Comparison of ENCODE assay signal across 13 mouse cellular contexts in genomic region chr11:33547386-33547785, GRCm38 (mm10). TPM values are rescaled to one million over a fixed set of nuclear protein-coding genes. Genes with fewer than 3 reads are reported as not detected.
DNase-seq lines count a peak whose midpoint lies in the region.
"Had no signal": no experiment of that assay in that cellular context is flagged by ENCODE, and none has a peak within 500 bp of the region (broad histone marks: within the 10 kb centered on the region; RNA-seq: fewer than 3 reads in every experiment).

No protein-coding gene starts in this region.

- DNase-seq in adrenal gland, postnatal 14 days = peak; percentile 13
- DNase-seq in adrenal gland, adult 8-10 months = no peak
- peak; percentile 31 for DNase-seq in gastrocnemius, postnatal 10 days
- no peak for DNase-seq in gastrocnemius, adult 18-20 months (ENCODE audit: low spot score)
- peak; percentile 51 to 55 for DNase-seq in kidney, postnatal 4 days
- DNase-seq in kidney, adult 9 months = no peak
- DNase-seq in testis, postnatal 10 days (ENCODE audit: low spot score) = peak; percentile 44
- DNase-seq in testis, postnatal 14 days (ENCODE audit: low spot score) = no peak
- DNase-seq: thymus, adult 18-20 months had no signal

RNA-seq across cellular contexts. Expression of gene Gabrp, which starts 31.4 kb away (rescaled TPM):
- total RNA-seq in adrenal gland, postnatal 14 days (2021) = not detected in 2 replicates
- total RNA-seq in adrenal gland, adult 8-10 months (2022) = not detected
- not detected for total RNA-seq in gastrocnemius, postnatal 10 days (2021)
- not detected for total RNA-seq in gastrocnemius, adult 18-20 months (2021)
- total RNA-seq: granulocyte monocyte progenitor cell, adult 5-6 weeks; layer of hippocampus, postnatal 14 days; left cerebral cortex, postnatal 25 days had no signal

RNA-seq across cellular contexts. Expression of gene Ranbp17, which starts 33.8 kb away (rescaled TPM):
- 3.3 and 3.9 TPM in 2 replicates for total RNA-seq in adrenal gland, postnatal 14 days (2021)
- 1 to 10 TPM; 2.7 to 9.9 (median 6.0) TPM for total RNA-seq in adrenal gland, adult 8-10 months (2022)
- total RNA-seq in gastrocnemius, postnatal 10 days (2021) = 1 to 10 TPM; 1.9 to 2.8 TPM
- under 1 TPM; 0.18 to 0.38 TPM for total RNA-seq in gastrocnemius, adult 18-20 months (2021)

RNA-seq across cellular contexts. Expression of gene D130052B06Rik, which starts 51.7 kb away (rescaled TPM):
- total RNA-seq in adrenal gland, postnatal 14 days (2021) = not detected in 2 replicates
- not detected for total RNA-seq in adrenal gland, adult 8-10 months (2022)
- not detected for total RNA-seq in gastrocnemius, postnatal 10 days (2021)
- not detected for total RNA-seq in gastrocnemius, adult 18-20 months (2021)
- total RNA-seq: granulocyte monocyte progenitor cell, adult 5-6 weeks; layer of hippocampus, postnatal 14 days; left cerebral cortex, postnatal 25 days; liver, adult 2 months had no signal

Comparison
In these comparisons a context has a peak if more than half of its experiments do, and no peak if none do; other contexts are left out.
1. DNase-seq: peak in adrenal gland, postnatal 14 days (single experiment), gastrocnemius, postnatal 10 days (single experiment), kidney, postnatal 4 days (2 of 2) and testis, postnatal 10 days (single experiment); none in adrenal gland, adult 8-10 months (single experiment), gastrocnemius, adult 18-20 months (single experiment), kidney, adult 9 months (single experiment) and testis, postnatal 14 days (single experiment).